Mouse (Mus musculus): ENCODE data around the gene Zim1.

The Zim1 gene

GRCm38 (mm10) chr7:6650526-6650925 is 45.7 kb downstream of the Zim1 start:
- DNase-seq, result no peak

GRCm38 (mm10) chr7:6645821-6646220 is 50.4 kb downstream of the Zim1 start:
- DNase-seq, result no peak

- no peak for DNase-seq
These were observed 58.2 kb downstream of the Zim1 start for GRCm38 (mm10) chr7:6638076-6638475.

GRCm38 (mm10) chr7:6636741-6637140 is 59.5 kb downstream of the Zim1 start:
- DNase-seq, result no peak

- DNase-seq, result no peak
These were observed 60.4 kb downstream of the Zim1 start for GRCm38 (mm10) chr7:6635831-6636230.
